Mouse (Mus musculus) lung, embryonic 14.5 days (tissue): ENCODE measurements around the gene Pcid2. TPM values are rescaled to one million over a fixed set of nuclear protein-coding genes. Genes with fewer than 3 reads are reported as not detected.
A peak's percentile ranks its signal among the peaks of the same experiment; 100 is the strongest.
"Not testable (repeated sequence)": the region's sequence is repeated elsewhere in the genome, so short reads cannot be mapped to it uniquely, and the experiment has no call there.

Source experiments
- ATAC-seq: fragments of 200-750 bp; cut with Nextera tagmentation; 2 replicates; pipeline ENCODE4 v1.8.0; 2017; ENCODE audit warnings: mild to moderate bottlenecking, moderate TSS enrichment, moderate library complexity; ENCODE audit not compliant: insufficient read depth
- DNase-seq: peaks from one replicate; pipeline ENCODE4 v3.0.0-alpha.2; 2015
- H3K27ac ChIP-seq: fragments of 300-500 bp; sonication (generic); 2 replicates; pipeline ENCODE4 v1.5.1; 2014; ENCODE audit warnings: low read depth, mild to moderate bottlenecking, moderate library complexity
- H3K27me3 ChIP-seq: fragments of 300-500 bp; sonication (generic); 2 replicates; pipeline ENCODE4 v1.6.1; 2014; ENCODE audit warnings: low read length, control low read depth; ENCODE audit not compliant: insufficient read depth
- H3K36me3 ChIP-seq: fragments of 300-500 bp; sonication (generic); 2 replicates; pipeline ENCODE4 v1.6.1; 2014; ENCODE audit warnings: control low read depth; ENCODE audit not compliant: insufficient read depth
- H3K4me1 ChIP-seq: fragments of 300-500 bp; sonication (generic); 2 replicates; pipeline ENCODE4 v1.6.1; 2014; ENCODE audit warnings: antibody characterized with exemption, control low read depth; ENCODE audit not compliant: insufficient read depth
- H3K4me2 ChIP-seq: fragments of 300-500 bp; sonication (generic); 2 replicates; pipeline ENCODE4 v1.6.1; 2014; ENCODE audit warnings: mild to moderate bottlenecking
- H3K4me3 ChIP-seq: fragments of 300-500 bp; sonication (generic); 2 replicates; pipeline ENCODE4 v1.5.1; 2014; ENCODE audit warnings: low read depth, low read length
- H3K9ac ChIP-seq: fragments of 300-500 bp; sonication (generic); 2 replicates; pipeline ENCODE4 v1.6.1; 2014
- H3K9me3 ChIP-seq: fragments of 300-500 bp; sonication (generic); 2 replicates; pipeline ENCODE4 v1.6.1; 2016; ENCODE audit warnings: low read depth, low read length, control low read depth
- CTCF ChIP-seq: IDR thresholded peaks from 2 replicates; pipeline ENCODE4 v1.5.1; 2016; ENCODE audit warnings: antibody characterized with exemption, low read depth
- WGBS: fragments of 180-500 bp; shearing (Covaris S2); extraction: QIAGEN DNeasy Blood & Tissue Kit; methylation state at CpG from one replicate; pipeline ENCODE4 v1.1.7; 2014; 5-methylcytosine and 5-hydroxymethylcytosine counted together
- polyA plus RNA-seq: library from polyadenylated mRNA; unstranded; fragments of >200 nt; fragmentation: Nextera tagmentation; extraction: Ambion mirVana; gene quantifications from 2 replicates; pipeline ENCODE4 v1.2.1, GENCODE M21; 2014

The Pcid2 gene
- polyA plus RNA-seq, 1 experiment from 2014 or later = 40.0 TPM

- no peak overlapping the region for H3K4me3 ChIP-seq
- TF ChIP-seq CTCF = no peak
- 86% methylated on average over 7 of the region's 7 CpGs for WGBS
- ATAC-seq (no peak), DNase-seq (no peak)
- no peaks in the 10 kb centered on the region for H3K9me3 ChIP-seq
- H3K4me2 ChIP-seq = no peak overlapping the region
- H3K27me3 ChIP-seq = no peaks in the 10 kb centered on the region
- peaks cover 90% of the 10 kb centered on the region for H3K36me3 ChIP-seq
- H3K4me1 ChIP-seq = no peaks in the 10 kb centered on the region
- H3K27ac ChIP-seq = no peak overlapping the region
- no peak overlapping the region for H3K9ac ChIP-seq
Measured at GRCm38 (mm10) chr8:13077542-13077941, 27.7 kb downstream of the Pcid2 start.

- H3K4me2 ChIP-seq, H3K4me3 ChIP-seq, ATAC-seq, H3K27me3 ChIP-seq, H3K27ac ChIP-seq, H3K9me3 ChIP-seq, H3K4me1 ChIP-seq, H3K9ac ChIP-seq, DNase-seq: not testable (repeated sequence)
- peaks cover 73% of the 10 kb centered on the region for H3K36me3 ChIP-seq
- WGBS = 83% methylated on average over 1 of the region's 1 CpGs
Measured at GRCm38 (mm10) chr8:13075579-13075978, 29.7 kb downstream of the Pcid2 start.

GRCm38 (mm10) chr8:13075044-13075443, 30.2 kb downstream of the Pcid2 start:
- H3K36me3 ChIP-seq = peaks cover 68% of the 10 kb centered on the region
- no peak for TF ChIP-seq CTCF
- H3K4me1 ChIP-seq = no peaks in the 10 kb centered on the region
- DNase-seq (no peak), ATAC-seq (no peak)
- no peak overlapping the region for H3K4me3 ChIP-seq
- H3K9me3 ChIP-seq = no peaks in the 10 kb centered on the region
- H3K27ac ChIP-seq = no peak overlapping the region
- no peaks in the 10 kb centered on the region for H3K27me3 ChIP-seq
- H3K9ac ChIP-seq = no peak overlapping the region
- WGBS = 89% methylated on average over 8 of the region's 8 CpGs
- no peak overlapping the region for H3K4me2 ChIP-seq

- WGBS = 62% methylated on average over 11 of the region's 11 CpGs
- no peaks in the 10 kb centered on the region for H3K9me3 ChIP-seq
- H3K4me3 ChIP-seq = no peak overlapping the region
- DNase-seq = no peak
- peaks cover 50% of the 10 kb centered on the region for H3K36me3 ChIP-seq
- no peak overlapping the region for H3K4me2 ChIP-seq
- no peak for ATAC-seq
- no peaks in the 10 kb centered on the region for H3K4me1 ChIP-seq
- no peak overlapping the region for H3K9ac ChIP-seq
- TF ChIP-seq CTCF = no peak
- H3K27me3 ChIP-seq = no peaks in the 10 kb centered on the region
- no peak overlapping the region for H3K27ac ChIP-seq
Measured at GRCm38 (mm10) chr8:13073255-13073654, 32.0 kb downstream of the Pcid2 start.

- Histone ChIP-seq H3K4me1 (no peaks in the 10 kb centered on the region), H3K27me3 (no peaks in the 10 kb centered on the region), H3K4me2 (no peak overlapping the region), H3K36me3 (no peaks in the 10 kb centered on the region), H3K9ac (no peak overlapping the region), H3K9me3 (no peaks in the 10 kb centered on the region), H3K4me3 (no peak overlapping the region), H3K27ac (no peak overlapping the region)
- no peak for ATAC-seq
- DNase-seq = peak; percentile 21
- TF ChIP-seq CTCF = no peak
- 45% methylated on average over 16 of the region's 16 CpGs for WGBS
Measured at GRCm38 (mm10) chr8:13063112-13063511, 42.1 kb downstream of the Pcid2 start.

- no peak for TF ChIP-seq CTCF
- WGBS = 67% methylated on average over 17 of the region's 17 CpGs
- Histone ChIP-seq H3K36me3 (no peaks in the 10 kb centered on the region), H3K9me3 (no peaks in the 10 kb centered on the region), H3K27ac (no peak within 1 kb of the TSS), H3K9ac (no peak within 1 kb of the TSS), H3K27me3 (no peaks in the 10 kb centered on the region), H3K4me2 (no peak within 1 kb of the TSS), H3K4me3 (no peak within 1 kb of the TSS), H3K4me1 (no peaks in the 10 kb centered on the region)
- DNase-seq = no peak
- no peak for ATAC-seq
Measured at GRCm38 (mm10) chr8:13060441-13061150, 44.7 kb downstream of the Pcid2 start, which contains the start of gene Proz. Gene Proz, plus strand, starts transcription at chr8:13060914.

GRCm38 (mm10) chr8:13057351-13057750, 47.9 kb downstream of the Pcid2 start:
- Histone ChIP-seq H3K36me3 (no peaks in the 10 kb centered on the region), H3K9me3 (no peaks in the 10 kb centered on the region), H3K4me2 (no peak overlapping the region), H3K4me1 (no peaks in the 10 kb centered on the region), H3K9ac (no peak overlapping the region), H3K27ac (no peak overlapping the region), H3K27me3 (no peaks in the 10 kb centered on the region), H3K4me3 (no peak overlapping the region)
- ATAC-seq (no peak), DNase-seq (no peak)
- 67% methylated on average over 4 of the region's 4 CpGs for WGBS
- TF ChIP-seq CTCF = no peak
